Mouse (Mus musculus) liver, embryonic 14.5 days (tissue): ENCODE measurements around the gene Wdr47. TPM values are rescaled to one million over a fixed set of nuclear protein-coding genes. Genes with fewer than 3 reads are reported as not detected.
"Not testable (repeated sequence)": the region's sequence is repeated elsewhere in the genome, so short reads cannot be mapped to it uniquely, and the experiment has no call there.

ENCODE experiments used
- ATAC-seq: fragments of 200-750 bp; cut with Nextera tagmentation; 2 replicates; pipeline ENCODE4 v1.8.0; 2017; ENCODE audit warnings: moderate number of reproducible peaks, mild to moderate bottlenecking, moderate library complexity; ENCODE audit not compliant: insufficient read depth
- DNase-seq, 3 experiments: peaks; one replicate each; pipeline ENCODE4 v3.0.0-alpha.2; 2012 to 2013; ENCODE audit warnings: low read depth in 3 of 3, low spot score in 3 of 3
- H3K27ac ChIP-seq: fragments of 300-500 bp; sonication (generic); 2 replicates; pipeline ENCODE4 v1.5.1; 2014; ENCODE audit warnings: moderate library complexity, mild to moderate bottlenecking, control low read depth, inconsistent platforms
- H3K27me3 ChIP-seq: fragments of 300-500 bp; sonication (generic); 2 replicates; pipeline ENCODE4 v1.6.1; 2014; ENCODE audit warnings: mild to moderate bottlenecking, low read length, moderate library complexity; ENCODE audit not compliant: control insufficient read depth, insufficient read depth
- H3K36me3 ChIP-seq: fragments of 300-500 bp; sonication (generic); replicated peaks from 2 replicates; pipeline ENCODE4 v1.6.1; 2014; ENCODE audit warnings: low read depth; ENCODE audit not compliant: control insufficient read depth, insufficient read depth
- H3K4me1 ChIP-seq, 2 experiments: fragments of 200-500 bp in 1 of 2; fragments of 300-500 bp in 1 of 2; sonication (generic) in 1 of 2; replicated peaks; 2 replicates each; pipeline ENCODE4 v1.6.1; 2012 to 2014; ENCODE audit warnings: antibody characterized with exemption in 1 of 2, inconsistent platforms in 1 of 2, low read length in 1 of 2; ENCODE audit not compliant: control insufficient read depth in 2 of 2, insufficient read depth in 2 of 2
- H3K4me2 ChIP-seq: fragments of 300-500 bp; sonication (generic); 2 replicates; pipeline ENCODE4 v1.6.1; 2014; ENCODE audit warnings: low read depth, mild to moderate bottlenecking, control low read depth, moderate library complexity
- H3K4me3 ChIP-seq, 2 experiments: fragments of 200-500 bp in 1 of 2; fragments of 300-500 bp in 1 of 2; sonication (generic) in 1 of 2; 2 replicates each; pipeline ENCODE4 v1.5.1; 2012 to 2014; ENCODE audit warnings: low read depth in 2 of 2, low read length in 2 of 2, mild to moderate bottlenecking in 2 of 2, control low read depth in 1 of 2, inconsistent platforms in 1 of 2, moderate library complexity in 1 of 2; ENCODE audit not compliant: insufficient read depth in 1 of 2
- H3K9ac ChIP-seq: fragments of 300-500 bp; sonication (generic); replicated peaks from 2 replicates; pipeline ENCODE4 v1.6.1; 2014; ENCODE audit warnings: mild to moderate bottlenecking, control low read depth, moderate library complexity
- H3K9me3 ChIP-seq: fragments of 300-500 bp; sonication (generic); 2 replicates; pipeline ENCODE4 v1.6.1; 2016; ENCODE audit warnings: low read length, mixed read lengths; ENCODE audit not compliant: control insufficient read depth
- CTCF ChIP-seq: IDR thresholded peaks from 2 replicates; pipeline ENCODE4 v1.5.1; 2016; ENCODE audit warnings: antibody characterized with exemption, low read depth, control low read depth
- EP300 ChIP-seq: IDR thresholded peaks from 2 replicates; pipeline ENCODE4 v1.6.1; 2016; ENCODE audit warnings: antibody characterized with exemption, low read depth
- WGBS: fragments of 180-500 bp; shearing (Covaris S2); extraction: QIAGEN DNeasy Blood & Tissue Kit; methylation state at CpG from one replicate; pipeline ENCODE4 v1.1.7; 2014; ENCODE audit not compliant: insufficient replicate concordance; 5-methylcytosine and 5-hydroxymethylcytosine counted together
- polyA plus RNA-seq, 2 experiments: library from polyadenylated mRNA; depleted of rRNA in 1 of 2; stranded (reverse) in 1 of 2; unstranded in 1 of 2; fragments of >200 nt; fragmentation: Nextera tagmentation in 1 of 2; extraction: Ambion mirVana in 1 of 2; gene quantifications; 2 replicates each; pipeline versions ENCODE4 v1.2.1 to v1.2.3; 2012 to 2014

Wdr47 gene
- polyA plus RNA-seq, 2 experiments: 1.3 TPM

- no peaks in the 10 kb centered on the region for H3K9me3 ChIP-seq
- DNase-seq (peak in 1 of 3 experiments; percentile 9), ATAC-seq (no peak)
- H3K27ac ChIP-seq: no peak overlapping the region
- H3K4me2 ChIP-seq: peak overlapping the region; percentile 80
- WGBS: 77% methylated on average over 7 of the region's 7 CpGs
- no peak for TF ChIP-seq CTCF
- TF ChIP-seq EP300: no peak
- no peaks in the 10 kb centered on the region for H3K27me3 ChIP-seq
- no peak overlapping the region for H3K4me3 ChIP-seq
- H3K4me1 ChIP-seq: peaks cover 10 to 11% of the 10 kb centered on the region in 2 experiments
- no peak overlapping the region for H3K9ac ChIP-seq
- H3K36me3 ChIP-seq: no peaks in the 10 kb centered on the region
Measured at GRCm38 (mm10) chr3:108655486-108655885, 64.4 kb downstream of the Wdr47 start.

DNA sequence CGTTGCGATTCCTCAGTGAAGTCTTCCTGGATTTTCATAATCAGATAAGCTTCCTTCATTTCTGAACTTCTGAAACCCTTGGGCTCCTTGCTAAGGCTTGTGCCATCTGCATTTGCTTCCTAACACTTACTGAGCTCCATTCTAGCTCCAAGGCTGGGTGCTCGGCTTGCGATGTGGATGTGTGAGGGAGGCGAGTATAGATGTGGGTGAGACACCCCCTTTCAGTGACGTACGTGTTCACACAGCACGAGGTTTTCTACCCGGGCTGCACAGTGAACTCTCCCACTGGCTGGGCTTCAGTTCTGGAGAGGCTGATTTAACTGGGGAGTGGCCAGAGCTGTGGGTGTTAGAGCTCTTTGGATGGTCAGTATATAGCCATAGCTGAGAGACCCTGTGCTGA, 67.5 kb downstream of the Wdr47 start:
- no peak overlapping the region for H3K4me2 ChIP-seq
- H3K9me3 ChIP-seq: no peaks in the 10 kb centered on the region
- ATAC-seq (no peak), DNase-seq (no peak)
- H3K4me3 ChIP-seq: no peak overlapping the region
- peaks cover 5% of the 10 kb centered on the region in 2 experiments; a peak in 2 of 4 replicates for H3K4me1 ChIP-seq
- peaks cover 19% of the 10 kb centered on the region for H3K36me3 ChIP-seq
- H3K27ac ChIP-seq: no peak overlapping the region
- no peaks in the 10 kb centered on the region for H3K27me3 ChIP-seq
- no peak overlapping the region for H3K9ac ChIP-seq
- TF ChIP-seq EP300 (no peak), CTCF (no peak)
- WGBS: 85% methylated on average over 9 of the region's 9 CpGs

- H3K4me1 ChIP-seq: no peaks in the 10 kb centered on the region
- H3K9ac ChIP-seq: no peak overlapping the region
- TF ChIP-seq CTCF: peak; percentile 64
- TF ChIP-seq EP300: no peak
- WGBS: 82% methylated on average over 1 of the region's 1 CpGs
- peaks cover 24% of the 10 kb centered on the region for H3K36me3 ChIP-seq
- ATAC-seq: no peak
- H3K27me3 ChIP-seq: no peaks in the 10 kb centered on the region
- no peaks in the 10 kb centered on the region for H3K9me3 ChIP-seq
- DNase-seq: no peak
- H3K27ac ChIP-seq: no peak overlapping the region
- no peak overlapping the region for H3K4me2 ChIP-seq
- H3K4me3 ChIP-seq: no peak overlapping the region
Measured at GRCm38 (mm10) chr3:108660941-108661340, 69.9 kb downstream of the Wdr47 start.

DNA sequence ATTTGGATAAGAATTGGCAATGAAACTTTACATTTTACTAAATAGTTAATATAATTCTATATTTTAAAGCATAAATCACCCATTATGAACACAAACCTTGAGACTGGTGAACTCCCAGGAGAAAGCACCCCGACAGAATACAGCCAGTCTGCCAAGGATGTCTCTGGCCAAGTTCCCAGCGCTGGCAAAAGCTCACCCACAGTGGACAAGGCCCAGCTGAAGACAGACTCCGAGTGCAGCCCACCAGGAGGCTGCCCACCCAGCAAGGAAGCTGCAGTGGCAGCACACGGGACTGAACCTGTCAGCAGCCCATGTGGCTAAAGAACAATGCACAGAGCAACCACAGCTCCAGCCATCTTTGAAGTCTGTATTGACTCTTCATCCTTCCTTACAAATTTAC, 85.5 kb downstream of the Wdr47 start:
- Histone ChIP-seq H3K36me3 (peaks cover 77% of the 10 kb centered on the region), H3K9ac (no peak overlapping the region), H3K27me3 (no peaks in the 10 kb centered on the region), H3K4me1 (no peaks in the 10 kb centered on the region), H3K4me3 (no peak overlapping the region), H3K4me2 (no peak overlapping the region), H3K27ac (no peak overlapping the region), H3K9me3 (no peaks in the 10 kb centered on the region)
- TF ChIP-seq EP300 (no peak), CTCF (no peak)
- ATAC-seq (no peak), DNase-seq (no peak)
- 75% methylated on average over 4 of the region's 4 CpGs for WGBS

GRCm38 (mm10) chr3:108681004-108681403, 89.9 kb downstream of the Wdr47 start:
- Histone ChIP-seq H3K4me1 (no peaks in the 10 kb centered on the region), H3K4me3 (no peak overlapping the region), H3K36me3 (peaks cover 86% of the 10 kb centered on the region), H3K4me2 (no peak overlapping the region), H3K27me3 (no peaks in the 10 kb centered on the region), H3K9ac (no peak overlapping the region), H3K27ac (no peak overlapping the region), H3K9me3 (no peaks in the 10 kb centered on the region)
- no peak for DNase-seq
- WGBS: 85% methylated on average over 4 of the region's 4 CpGs
- no peak for TF ChIP-seq CTCF
- TF ChIP-seq EP300: no peak
- 0 out of 2 replicates have a peak, but pooled peaks have one; percentile 37 for ATAC-seq

GRCm38 (mm10) chr3:108683597-108683996, 92.5 kb downstream of the Wdr47 start:
- not testable (repeated sequence) for H3K9ac ChIP-seq, H3K9me3 ChIP-seq, ATAC-seq, DNase-seq, H3K4me2 ChIP-seq, H3K4me3 ChIP-seq, H3K4me1 ChIP-seq, H3K27me3 ChIP-seq, H3K27ac ChIP-seq
- peaks cover 79% of the 10 kb centered on the region for H3K36me3 ChIP-seq
- 84% methylated on average over 5 of the region's 5 CpGs for WGBS
